Mouse (Mus musculus): ENCODE results near the gene Rin2. TPM values are rescaled to one million over a fixed set of nuclear protein-coding genes. Genes with fewer than 3 reads are reported as not detected.

Gene Rin2
- polyA plus RNA-seq, 1 experiment from 2014 or later = 16.8 TPM

GRCm38 (mm10) chr2:145802626-145803025 lies 127.6 kb downstream of the Rin2 start:
- Histone ChIP-seq H3K36me3 (no peaks in the 10 kb centered on the region), H3K4me2 (replicated peaks) (no peak overlapping the region), H3K4me1 (no peaks in the 10 kb centered on the region), H3K27me3 (no peaks in the 10 kb centered on the region), H3K9ac (replicated peaks) (no peak overlapping the region), H3K4me3 (no peak overlapping the region), H3K9me3 (peaks cover 7% of the 10 kb centered on the region), H3K27ac (replicated peaks) (no peak overlapping the region)
- ATAC-seq (ENCODE audit: low FRiP score, low read depth) = no peak
- whole genome bisulfite sequencing = 71% methylated on average over 2 of the region's 2 CpGs

- H3K9ac ChIP-seq (replicated peaks) = no peak overlapping the region
- no peak overlapping the region for H3K4me2 ChIP-seq (replicated peaks)
- peaks cover 7% of the 10 kb centered on the region for H3K9me3 ChIP-seq
- H3K27ac ChIP-seq (replicated peaks) = no peak overlapping the region
- no peak overlapping the region for H3K4me3 ChIP-seq
- H3K4me1 ChIP-seq = no peaks in the 10 kb centered on the region
- H3K27me3 ChIP-seq = no peaks in the 10 kb centered on the region
- ATAC-seq (ENCODE audit: low FRiP score, low read depth) = no peak
- H3K36me3 ChIP-seq = no peaks in the 10 kb centered on the region
- 83% methylated on average over 10 of the region's 10 CpGs for WGBS
Observed at GRCm38 (mm10) chr2:145803822-145804342, 128.9 kb downstream of the Rin2 start.

- Histone ChIP-seq H3K27me3 (no peaks in the 10 kb centered on the region), H3K4me1 (no peaks in the 10 kb centered on the region), H3K4me3 (no peak overlapping the region), H3K9me3 (peaks cover 7% of the 10 kb centered on the region), H3K4me2 (replicated peaks) (no peak overlapping the region), H3K27ac (replicated peaks) (no peak overlapping the region), H3K36me3 (no peaks in the 10 kb centered on the region), H3K9ac (replicated peaks) (no peak overlapping the region)
- ATAC-seq (ENCODE audit: low FRiP score, low read depth) = no peak
- 93% methylated on average over 6 of the region's 6 CpGs for WGBS
Observed at GRCm38 (mm10) chr2:145804524-145804923, 129.5 kb downstream of the Rin2 start.

GRCm38 (mm10) chr2:145807276-145807675 lies 132.3 kb downstream of the Rin2 start:
- Histone ChIP-seq H3K9me3 (peaks cover 7% of the 10 kb centered on the region), H3K4me3 (no peak overlapping the region), H3K9ac (replicated peaks) (no peak overlapping the region), H3K27me3 (no peaks in the 10 kb centered on the region), H3K27ac (replicated peaks) (no peak overlapping the region), H3K36me3 (no peaks in the 10 kb centered on the region), H3K4me2 (replicated peaks) (no peak overlapping the region), H3K4me1 (no peaks in the 10 kb centered on the region)
- 66% methylated on average over 2 of the region's 2 CpGs for WGBS
- no peak for ATAC-seq (ENCODE audit: low FRiP score, low read depth)

- H3K4me2 ChIP-seq (replicated peaks) = no peak overlapping the region
- H3K4me1 ChIP-seq = no peaks in the 10 kb centered on the region
- H3K27ac ChIP-seq (replicated peaks) = no peak overlapping the region
- no peak overlapping the region for H3K9ac ChIP-seq (replicated peaks)
- no peaks in the 10 kb centered on the region for H3K36me3 ChIP-seq
- peaks cover 7% of the 10 kb centered on the region for H3K9me3 ChIP-seq
- H3K4me3 ChIP-seq = no peak overlapping the region
- ATAC-seq (ENCODE audit: low FRiP score, low read depth) = no peak
- H3K27me3 ChIP-seq = no peaks in the 10 kb centered on the region
- WGBS = 86% methylated on average over 2 of the region's 2 CpGs
Observed at GRCm38 (mm10) chr2:145808251-145808650, 133.2 kb downstream of the Rin2 start.

- no peaks in the 10 kb centered on the region for H3K27me3 ChIP-seq
- ATAC-seq (ENCODE audit: low FRiP score, low read depth) = no peak
- H3K27ac ChIP-seq (replicated peaks) = no peak overlapping the region
- peaks cover 7% of the 10 kb centered on the region for H3K9me3 ChIP-seq
- H3K9ac ChIP-seq (replicated peaks) = no peak overlapping the region
- no peak overlapping the region for H3K4me3 ChIP-seq
- no peak overlapping the region for H3K4me2 ChIP-seq (replicated peaks)
- H3K36me3 ChIP-seq = no peaks in the 10 kb centered on the region
- WGBS = 90% methylated on average over 6 of the region's 6 CpGs
- no peaks in the 10 kb centered on the region for H3K4me1 ChIP-seq
Observed at GRCm38 (mm10) chr2:145808667-145809066, 133.7 kb downstream of the Rin2 start.

GRCm38 (mm10) chr2:145810676-145811075 lies 135.7 kb downstream of the Rin2 start:
- Histone ChIP-seq H3K9me3 (peaks cover 11% of the 10 kb centered on the region), H3K27ac (replicated peaks) (no peak overlapping the region), H3K4me2 (replicated peaks) (no peak overlapping the region), H3K4me1 (no peaks in the 10 kb centered on the region), H3K4me3 (no peak overlapping the region), H3K9ac (replicated peaks) (no peak overlapping the region), H3K36me3 (no peaks in the 10 kb centered on the region), H3K27me3 (no peaks in the 10 kb centered on the region)
- no peak for ATAC-seq (ENCODE audit: low FRiP score, low read depth)
- WGBS = 46% methylated on average over 5 of the region's 5 CpGs

GRCm38 (mm10) chr2:145812818-145813217 lies 137.8 kb downstream of the Rin2 start:
- H3K4me3 ChIP-seq = no peak overlapping the region
- H3K4me2 ChIP-seq (replicated peaks) = no peak overlapping the region
- WGBS = 86% methylated on average over 1 of the region's 1 CpGs
- no peak for ATAC-seq (ENCODE audit: low FRiP score, low read depth)
- H3K9me3 ChIP-seq = peaks cover 22% of the 10 kb centered on the region
- H3K27me3 ChIP-seq = no peaks in the 10 kb centered on the region
- H3K9ac ChIP-seq (replicated peaks) = no peak overlapping the region
- H3K27ac ChIP-seq (replicated peaks) = no peak overlapping the region
- H3K4me1 ChIP-seq = no peaks in the 10 kb centered on the region
- H3K36me3 ChIP-seq = no peaks in the 10 kb centered on the region

- Histone ChIP-seq H3K4me3 (no peak overlapping the region), H3K36me3 (no peaks in the 10 kb centered on the region), H3K27ac (replicated peaks) (no peak overlapping the region), H3K9me3 (peaks cover 22% of the 10 kb centered on the region), H3K4me2 (replicated peaks) (no peak overlapping the region), H3K4me1 (no peaks in the 10 kb centered on the region), H3K9ac (replicated peaks) (no peak overlapping the region), H3K27me3 (no peaks in the 10 kb centered on the region)
- WGBS = 81% methylated on average over 5 of the region's 5 CpGs
- no peak for ATAC-seq (ENCODE audit: low FRiP score, low read depth)
Observed at GRCm38 (mm10) chr2:145817195-145817594, 142.2 kb downstream of the Rin2 start.

GRCm38 (mm10) chr2:145822013-145822782 lies 147.2 kb downstream of the Rin2 start:
- WGBS = 86% methylated on average over 15 of the region's 15 CpGs
- Histone ChIP-seq H3K27ac (replicated peaks) (no peak overlapping the region), H3K36me3 (no peaks in the 10 kb centered on the region), H3K4me3 (no peak overlapping the region), H3K4me1 (no peaks in the 10 kb centered on the region), H3K9ac (replicated peaks) (no peak overlapping the region), H3K4me2 (replicated peaks) (no peak overlapping the region), H3K9me3 (0 out of 2 replicates have a peak, but pooled peaks cover 3% of the 10 kb centered on the region), H3K27me3 (no peaks in the 10 kb centered on the region)
- ATAC-seq (ENCODE audit: low FRiP score, low read depth) = no peak

- WGBS = 91% methylated on average over 3 of the region's 3 CpGs
- Histone ChIP-seq H3K27ac (replicated peaks) (no peak overlapping the region), H3K4me1 (no peaks in the 10 kb centered on the region), H3K4me2 (replicated peaks) (no peak overlapping the region), H3K36me3 (no peaks in the 10 kb centered on the region), H3K9ac (replicated peaks) (no peak overlapping the region), H3K4me3 (no peak overlapping the region), H3K27me3 (no peaks in the 10 kb centered on the region), H3K9me3 (no peaks in the 10 kb centered on the region)
- ATAC-seq (ENCODE audit: low FRiP score, low read depth) = no peak
Observed at GRCm38 (mm10) chr2:145822783-145823729, 148.0 kb downstream of the Rin2 start.

- ATAC-seq (ENCODE audit: low FRiP score, low read depth) = no peak
- Histone ChIP-seq H3K9ac (replicated peaks) (no peak overlapping the region), H3K27ac (replicated peaks) (no peak overlapping the region), H3K4me2 (replicated peaks) (no peak overlapping the region), H3K9me3 (no peaks in the 10 kb centered on the region), H3K27me3 (no peaks in the 10 kb centered on the region), H3K4me3 (no peak overlapping the region), H3K4me1 (no peaks in the 10 kb centered on the region), H3K36me3 (no peaks in the 10 kb centered on the region)
- 94% methylated on average over 3 of the region's 3 CpGs for WGBS
Observed at GRCm38 (mm10) chr2:145824749-145825148, 149.7 kb downstream of the Rin2 start.
